Mouse (Mus musculus) heart, adult 2 months (tissue): ENCODE measurements around the gene Zfhx3. TPM values are rescaled to one million over a fixed set of nuclear protein-coding genes. Genes with fewer than 3 reads are reported as not detected.

Source experiments
- DNase-seq, 2 experiments: peaks; one replicate each; pipeline ENCODE4 v3.0.0; 2021
- H3K27ac ChIP-seq: fragments of 200-600 bp; 2 replicates; pipeline ENCODE4 v1.8.1; 2022
- H3K27me3 ChIP-seq: fragments of 200-500 bp; 2 replicates; pipeline ENCODE4 v1.6.1; 2012; ENCODE audit warnings: mild to moderate bottlenecking, low read length, inconsistent platforms, mixed read lengths; ENCODE audit not compliant: control insufficient read depth, insufficient read depth
- H3K36me3 ChIP-seq: fragments of 200-500 bp; 2 replicates; pipeline ENCODE4 v1.6.1; 2012; ENCODE audit warnings: low read length, inconsistent platforms; ENCODE audit not compliant: control insufficient read depth, insufficient read depth
- H3K4me1 ChIP-seq: fragments of 200-500 bp; 2 replicates; pipeline ENCODE4 v1.6.1; 2011; ENCODE audit warnings: low read length; ENCODE audit not compliant: control insufficient read depth, insufficient read depth
- H3K4me3 ChIP-seq: fragments of 200-600 bp; 2 replicates; pipeline ENCODE4 v1.8.1; 2022
- H3K79me2 ChIP-seq: fragments of 200-500 bp; replicated peaks from 2 replicates; pipeline ENCODE4 v1.6.1; 2012; ENCODE audit warnings: mild to moderate bottlenecking, inconsistent platforms, low read length, moderate library complexity, mixed read lengths; ENCODE audit not compliant: control insufficient read depth, insufficient read depth
- H3K9ac ChIP-seq: fragments of 200-500 bp; 2 replicates; pipeline ENCODE4 v1.6.1; 2012; ENCODE audit warnings: low read depth, mild to moderate bottlenecking, control low read depth, inconsistent platforms, low read length, mixed read lengths
- CTCF ChIP-seq: fragments of 200-600 bp; IDR thresholded peaks from 2 replicates; pipeline ENCODE4 v1.8.1; 2022; ENCODE audit warnings: antibody characterized with exemption, mild to moderate bottlenecking, moderate library complexity
- EP300 ChIP-seq: fragments of 200-500 bp; IDR thresholded peaks from 2 replicates; pipeline ENCODE4 v1.6.1; 2011; ENCODE audit warnings: low read depth, low read length, control low read depth; ENCODE audit not compliant: insufficient read depth
- POLR2A ChIP-seq: fragments of 200-500 bp; IDR thresholded peaks from 2 replicates; pipeline ENCODE4 v1.6.1; 2011; ENCODE audit warnings: mild to moderate bottlenecking, low read depth, low read length, control low read depth; ENCODE audit not compliant: insufficient read depth
- WGBS: fragments of 180-500 bp; shearing (Covaris S2); methylation state at CpG from one replicate; pipeline ENCODE4 v1.1.7; 2018; 5-methylcytosine and 5-hydroxymethylcytosine counted together
- intact Hi-C: fragments of 180-260 bp; cut with DNase I; formaldehyde crosslinking; loops from one replicate; pipeline ENCODE4 v1.15.1; 2025
- polyA plus RNA-seq: library from polyadenylated mRNA; depleted of rRNA; stranded (reverse); fragments of >200 nt; gene quantifications from 2 replicates; pipeline ENCODE4 v1.2.3, GENCODE M21; 2012
- total RNA-seq, 2 experiments: library from RNA; stranded (reverse); gene quantifications; 2 replicates each; pipeline ENCODE4 v1.2.3; 2021

Zfhx3 gene
- total and polyA plus RNA-seq, 3 experiments = 1.8 to 8.3 (median 6.9) TPM

GRCm38 (mm10) chr8:108690576-108691455, 748.4 kb downstream of the Zfhx3 start:
- Histone ChIP-seq H3K4me3 (no peak overlapping the region), H3K4me1 (peaks cover 7% of the 10 kb centered on the region), H3K79me2 (no peaks in the 10 kb centered on the region), H3K9ac (0 out of 2 replicates have a peak overlapping the region, but pooled peaks have one; percentile 8), H3K27ac (peak overlapping the region; percentile 17), H3K27me3 (no peaks in the 10 kb centered on the region), H3K36me3 (no peaks in the 10 kb centered on the region)
- TF ChIP-seq EP300 = no peak
- no peak for TF ChIP-seq CTCF
- no peak for TF ChIP-seq POLR2A
- DNase-seq = peak; percentile 35 to 50
- WGBS = 27% methylated on average over 14 of the region's 14 CpGs
- intact Hi-C loops = loop anchor here (5.0 kb wide), 3 partner anchors 79 to 119 kb away; no protein-coding TSS in a partner anchor

DNA sequence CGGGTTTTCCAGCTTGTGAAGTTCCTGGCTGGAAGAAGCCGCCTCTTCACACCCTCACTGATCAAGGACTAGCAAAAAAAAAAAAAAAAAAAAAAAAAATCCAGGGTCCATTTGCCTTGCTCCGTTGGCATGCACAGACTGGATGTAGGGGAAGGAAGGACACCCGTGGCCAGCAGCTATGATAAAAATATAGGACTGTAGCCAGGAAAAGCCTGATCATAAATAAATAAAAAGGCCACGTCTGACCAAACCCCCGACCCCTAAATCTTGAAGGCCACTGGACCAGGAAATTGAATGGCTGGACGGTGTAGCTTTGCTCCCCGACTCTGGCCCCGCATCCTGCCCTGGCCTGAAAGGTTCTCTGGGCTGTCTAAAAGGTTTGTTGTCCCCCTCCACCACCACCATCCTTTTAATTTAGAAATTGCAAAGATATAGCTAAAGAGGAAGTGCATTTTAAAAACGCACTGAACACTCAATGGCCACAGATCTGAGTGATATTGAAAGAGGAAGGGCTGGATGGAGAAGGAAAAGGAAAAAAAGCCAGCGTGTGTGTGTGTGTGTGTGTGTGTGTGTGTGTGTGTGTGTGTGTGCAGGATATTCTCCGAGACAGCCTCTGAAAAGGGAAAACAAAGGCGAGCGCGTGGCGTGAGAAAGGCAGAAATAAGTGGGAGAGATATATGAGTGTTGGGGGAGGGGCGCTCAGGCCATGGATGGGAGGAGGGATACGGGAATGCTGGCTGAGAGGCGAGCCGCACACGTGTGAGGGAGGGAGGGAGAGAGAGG, 749.2 kb downstream of the Zfhx3 start:
- no peak overlapping the region; the same call in none of the 2 replicates for H3K9ac ChIP-seq

GRCm38 (mm10) chr8:108692239-108692627, 749.8 kb downstream of the Zfhx3 start:
- 13% methylated on average over 5 of the region's 5 CpGs for WGBS
- intact Hi-C loops = loop anchor here (5.0 kb wide), 3 partner anchors 80 to 120 kb away; no protein-coding TSS in a partner anchor

More for the DNA sequence above, 749.2 kb downstream of the Zfhx3 start:
- peaks cover 5% of the 10 kb centered on the region for H3K27me3 ChIP-seq
- no peaks in the 10 kb centered on the region for H3K79me2 ChIP-seq
- peak; percentile 49 to 58 for DNase-seq
- peak overlapping the region; percentile 17 for H3K27ac ChIP-seq
- 4% methylated on average over 20 of the region's 21 CpGs for WGBS
- TF ChIP-seq CTCF (no peak), POLR2A (no peak), EP300 (no peak)
- H3K4me3 ChIP-seq = peak overlapping the region; percentile 22; the same call in 1 of the 2 replicates
- H3K36me3 ChIP-seq = no peaks in the 10 kb centered on the region
- intact Hi-C loops = loop anchor here (5.0 kb wide), 3 partner anchors 79 to 119 kb away; no protein-coding TSS in a partner anchor
- peaks cover 7% of the 10 kb centered on the region for H3K4me1 ChIP-seq

DNA sequence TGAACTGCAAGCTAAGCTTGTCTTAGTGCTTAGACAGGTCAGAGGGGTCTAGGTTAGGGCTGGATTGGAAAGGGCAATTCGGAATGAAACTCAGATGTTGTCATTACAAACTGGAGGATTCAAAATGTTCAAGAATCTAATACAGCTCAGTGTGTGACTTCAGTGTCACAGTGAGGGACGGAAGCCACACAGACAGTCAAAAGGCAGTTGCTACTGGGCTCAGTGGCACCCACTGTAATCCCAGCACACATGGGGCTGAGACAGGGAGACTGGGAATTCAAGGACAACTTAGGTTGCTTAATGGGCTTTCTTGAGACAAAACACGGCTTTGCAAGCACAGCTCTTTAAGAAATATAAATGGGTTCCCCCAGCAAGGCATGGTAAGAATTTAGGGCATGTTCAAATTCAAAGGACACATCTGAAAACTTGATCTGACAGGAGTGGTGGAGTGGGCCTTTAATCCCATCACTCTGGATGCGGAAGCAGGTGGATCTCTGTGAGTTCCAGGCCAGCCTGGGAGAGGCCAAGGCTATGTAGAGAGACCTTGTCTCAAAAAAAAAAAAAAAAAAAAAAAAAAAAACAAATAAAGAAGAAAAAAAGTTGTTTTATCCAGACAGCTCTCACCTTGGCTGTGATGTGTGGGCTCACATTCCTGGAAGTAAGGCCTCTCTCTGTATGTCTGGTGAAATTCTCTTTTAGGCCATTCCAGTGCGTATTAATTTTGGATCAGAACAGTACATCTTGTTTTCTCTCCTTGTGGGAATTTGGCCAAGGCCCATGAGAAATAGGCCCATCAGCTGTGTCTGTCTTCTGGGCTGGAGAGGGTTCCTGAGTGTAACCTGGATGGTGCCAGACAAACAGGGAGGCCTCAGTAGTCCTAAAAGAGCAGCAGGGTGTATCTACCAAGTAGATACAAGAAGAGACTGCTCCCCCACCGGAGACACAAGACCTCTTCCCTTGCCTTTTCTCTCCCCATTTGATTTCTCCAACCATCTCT, 750.5 kb downstream of the Zfhx3 start:
- DNase-seq = no peak
- Histone ChIP-seq H3K9ac (no peak overlapping the region), H3K4me3 (no peak overlapping the region), H3K36me3 (no peaks in the 10 kb centered on the region), H3K27ac (peak overlapping the region; percentile 48), H3K4me1 (peaks cover 8% of the 10 kb centered on the region), H3K27me3 (peaks cover 11% of the 10 kb centered on the region), H3K79me2 (no peaks in the 10 kb centered on the region)
- 83% methylated on average over 6 of the region's 6 CpGs for WGBS
- intact Hi-C loops = loop anchor here (5.0 kb wide), 3 partner anchors 81 to 121 kb away; no protein-coding TSS in a partner anchor
- TF ChIP-seq CTCF (no peak), POLR2A (no peak), EP300 (no peak)

More at GRCm38 (mm10) chr8:108692239-108692627, 749.8 kb downstream of the Zfhx3 start:
- TF ChIP-seq POLR2A (no peak), CTCF (no peak), EP300 (no peak)
- Histone ChIP-seq H3K79me2 (no peaks in the 10 kb centered on the region), H3K27ac (no peak overlapping the region), H3K36me3 (no peaks in the 10 kb centered on the region), H3K27me3 (peaks cover 7% of the 10 kb centered on the region), H3K4me3 (no peak overlapping the region), H3K4me1 (peaks cover 7% of the 10 kb centered on the region), H3K9ac (no peak overlapping the region)
- DNase-seq = no peak

- no peak overlapping the region; the same call in 1 of the 2 replicates for H3K27ac ChIP-seq
- H3K79me2 ChIP-seq = no peaks in the 10 kb centered on the region
Measured at GRCm38 (mm10) chr8:108693841-108694240, 751.4 kb downstream of the Zfhx3 start.

More at GRCm38 (mm10) chr8:108693841-108694240, 751.4 kb downstream of the Zfhx3 start:
- DNase-seq = peak in 1 of 2 experiments; percentile 51
- H3K4me1 ChIP-seq = peaks cover 8% of the 10 kb centered on the region
- TF ChIP-seq EP300 (no peak), POLR2A (no peak), CTCF (no peak)
- intact Hi-C loops = loop anchor here (5.0 kb wide), 3 partner anchors 82 to 122 kb away; no protein-coding TSS in a partner anchor
- 75% methylated on average over 5 of the region's 5 CpGs for WGBS
- H3K36me3 ChIP-seq = no peaks in the 10 kb centered on the region
- no peak overlapping the region for H3K4me3 ChIP-seq
- peaks cover 12% of the 10 kb centered on the region for H3K27me3 ChIP-seq
- no peak overlapping the region for H3K9ac ChIP-seq
